Mouse (Mus musculus): ENCODE data around the gene Dgkh. TPM values are rescaled to one million over a fixed set of nuclear protein-coding genes. Genes with fewer than 3 reads are reported as not detected.

The Dgkh gene
- total RNA-seq, 1 experiment = 8.2 TPM

- DNase-seq (ENCODE audit: low read depth, low spot score) = no peak
- Histone ChIP-seq H3K4me1 (ENCODE audit: control insufficient read depth in 2 of 2, insufficient read depth in 2 of 2, low read length in 2 of 2, poor library complexity in 1 of 2) (peaks cover 6 to 17% of the 10 kb centered on the region in 2 experiments; a peak in 2 of 4 replicates), H3K36me3 (ENCODE audit: control insufficient read depth, insufficient read depth, low read length, poor library complexity, severe bottlenecking) (peaks cover 2% of the 10 kb centered on the region; the same call in 1 of the 2 replicates), H3K9me3 (ENCODE audit: control insufficient read depth, insufficient read depth, low read depth, low read length) (no peaks in the 10 kb centered on the region), H3K27ac (ENCODE audit: insufficient read depth, low read depth, low read length, poor library complexity, severe bottlenecking) (peak overlapping the region; percentile 53; the same call in 1 of the 2 replicates), H3K9ac (ENCODE audit: insufficient read depth, low read depth, low read length, poor library complexity, severe bottlenecking) (no peak overlapping the region), H3K4me3 (ENCODE audit: insufficient read depth in 1 of 2, low read depth in 1 of 2, low read length in 2 of 2, poor library complexity in 1 of 2, severe bottlenecking in 1 of 2) (no peak overlapping the region)
- TF ChIP-seq CHD2 (IDR thresholded peaks at IDR 0.05; ENCODE audit: low read depth, low read length) (no peak), MAFK (IDR thresholded peaks at IDR 0.05; ENCODE audit: insufficient read depth, low read depth, low read length) (no peak), HCFC1 (IDR thresholded peaks at IDR 0.05; ENCODE audit: borderline replicate concordance, insufficient read depth, low read length) (no peak), ZNF384 (IDR thresholded peaks at IDR 0.05; ENCODE audit: low read depth, low read length) (no peak), ZC3H11A (IDR thresholded peaks at IDR 0.05; ENCODE audit: borderline replicate concordance, low read depth, low read length) (no peak)
- in situ Hi-C loops (cut with MboI; ENCODE audit: low sequenced_read_pairs in 2 of 2, unreplicated experiment in 2 of 2) = no loop called here
Observed at GRCm38 (mm10) chr14:78722031-78722430, 10.5 kb downstream of the Dgkh start.

- Histone ChIP-seq H3K27ac (ENCODE audit: insufficient read depth, low read depth, low read length, poor library complexity, severe bottlenecking) (no peak overlapping the region), H3K4me3 (ENCODE audit: insufficient read depth in 1 of 2, low read depth in 1 of 2, low read length in 2 of 2, poor library complexity in 1 of 2, severe bottlenecking in 1 of 2) (no peak overlapping the region), H3K9ac (ENCODE audit: insufficient read depth, low read depth, low read length, poor library complexity, severe bottlenecking) (no peak overlapping the region), H3K9me3 (ENCODE audit: control insufficient read depth, insufficient read depth, low read depth, low read length) (no peaks in the 10 kb centered on the region), H3K4me1 (ENCODE audit: control insufficient read depth in 2 of 2, insufficient read depth in 2 of 2, low read length in 2 of 2, poor library complexity in 1 of 2) (peaks cover 5% of the 10 kb centered on the region in 2 experiments; a peak in 2 of 4 replicates), H3K36me3 (ENCODE audit: control insufficient read depth, insufficient read depth, low read length, poor library complexity, severe bottlenecking) (peaks cover 2% of the 10 kb centered on the region; the same call in 1 of the 2 replicates)
- no peak for DNase-seq (ENCODE audit: low read depth, low spot score)
- TF ChIP-seq CHD2 (IDR thresholded peaks at IDR 0.05; ENCODE audit: low read depth, low read length) = no peak
- TF ChIP-seq HCFC1 (IDR thresholded peaks at IDR 0.05; ENCODE audit: borderline replicate concordance, insufficient read depth, low read length) = no peak
- no peak for TF ChIP-seq ZC3H11A (IDR thresholded peaks at IDR 0.05; ENCODE audit: borderline replicate concordance, low read depth, low read length)
- TF ChIP-seq ZNF384 (IDR thresholded peaks at IDR 0.05; ENCODE audit: low read depth, low read length) = no peak
- no peak for TF ChIP-seq MAFK (IDR thresholded peaks at IDR 0.05; ENCODE audit: insufficient read depth, low read depth, low read length)
- in situ Hi-C loops (cut with MboI; ENCODE audit: low sequenced_read_pairs in 2 of 2, unreplicated experiment in 2 of 2) = no loop called here
Observed at GRCm38 (mm10) chr14:78716035-78716434, 16.5 kb downstream of the Dgkh start.

- Histone ChIP-seq H3K9ac (ENCODE audit: insufficient read depth, low read depth, low read length, poor library complexity, severe bottlenecking) (no peak overlapping the region), H3K27ac (ENCODE audit: insufficient read depth, low read depth, low read length, poor library complexity, severe bottlenecking) (no peak overlapping the region), H3K9me3 (ENCODE audit: control insufficient read depth, insufficient read depth, low read depth, low read length) (no peaks in the 10 kb centered on the region), H3K4me3 (ENCODE audit: insufficient read depth in 1 of 2, low read depth in 1 of 2, low read length in 2 of 2, poor library complexity in 1 of 2, severe bottlenecking in 1 of 2) (no peak overlapping the region; a peak in 1 of 4 replicates), H3K4me1 (ENCODE audit: control insufficient read depth in 2 of 2, insufficient read depth in 2 of 2, low read length in 2 of 2, poor library complexity in 1 of 2) (peaks cover 2 to 5% of the 10 kb centered on the region in 2 experiments; a peak in 2 of 4 replicates), H3K36me3 (ENCODE audit: control insufficient read depth, insufficient read depth, low read length, poor library complexity, severe bottlenecking) (peaks cover 4% of the 10 kb centered on the region; the same call in 1 of the 2 replicates)
- TF ChIP-seq CHD2 (IDR thresholded peaks at IDR 0.05; ENCODE audit: low read depth, low read length) (no peak), ZNF384 (IDR thresholded peaks at IDR 0.05; ENCODE audit: low read depth, low read length) (no peak), HCFC1 (IDR thresholded peaks at IDR 0.05; ENCODE audit: borderline replicate concordance, insufficient read depth, low read length) (no peak)
- in situ Hi-C loops (cut with MboI; ENCODE audit: low sequenced_read_pairs in 2 of 2, unreplicated experiment in 2 of 2) = no loop called here
- no peak for DNase-seq (ENCODE audit: low read depth, low spot score)
Observed at GRCm38 (mm10) chr14:78712565-78713148, 19.9 kb downstream of the Dgkh start.

GRCm38 (mm10) chr14:78710647-78711046 lies 21.9 kb downstream of the Dgkh start:
- H3K27ac ChIP-seq (ENCODE audit: insufficient read depth, low read depth, low read length, poor library complexity, severe bottlenecking) = no peak overlapping the region
- H3K9ac ChIP-seq (ENCODE audit: insufficient read depth, low read depth, low read length, poor library complexity, severe bottlenecking) = no peak overlapping the region
- H3K9me3 ChIP-seq (ENCODE audit: control insufficient read depth, insufficient read depth, low read depth, low read length) = no peaks in the 10 kb centered on the region
- peaks cover 2% of the 10 kb centered on the region; the same call in 1 of the 2 replicates for H3K36me3 ChIP-seq (ENCODE audit: control insufficient read depth, insufficient read depth, low read length, poor library complexity, severe bottlenecking)
- no peak overlapping the region for H3K4me3 ChIP-seq (ENCODE audit: insufficient read depth in 1 of 2, low read depth in 1 of 2, low read length in 2 of 2, poor library complexity in 1 of 2, severe bottlenecking in 1 of 2)
- in situ Hi-C loops (cut with MboI; ENCODE audit: low sequenced_read_pairs in 2 of 2, unreplicated experiment in 2 of 2) = no loop called here
- no peak for DNase-seq (ENCODE audit: low read depth, low spot score)
- peaks cover 2 to 5% of the 10 kb centered on the region in 2 experiments; a peak in 2 of 4 replicates for H3K4me1 ChIP-seq (ENCODE audit: control insufficient read depth in 2 of 2, insufficient read depth in 2 of 2, low read length in 2 of 2, poor library complexity in 1 of 2)
- TF ChIP-seq MAFK (IDR thresholded peaks at IDR 0.05; ENCODE audit: insufficient read depth, low read depth, low read length) (no peak), CHD2 (IDR thresholded peaks at IDR 0.05; ENCODE audit: low read depth, low read length) (no peak), HCFC1 (IDR thresholded peaks at IDR 0.05; ENCODE audit: borderline replicate concordance, insufficient read depth, low read length) (no peak), ZNF384 (IDR thresholded peaks at IDR 0.05; ENCODE audit: low read depth, low read length) (no peak), ZC3H11A (IDR thresholded peaks at IDR 0.05; ENCODE audit: borderline replicate concordance, low read depth, low read length) (no peak)

Data from ES-E14 (cell line).